Mouse (Mus musculus) megakaryocyte, embryonic 14.5 days (primary cell): ENCODE measurements around the gene 3300002I08Rik.

ENCODE experiments used
- FLI1 ChIP-seq: IDR thresholded peaks from 2 replicates; pipeline ENCODE4 v1.6.1; 2012; ENCODE audit warnings: low read length, inconsistent platforms, mixed read lengths
- GATA1 ChIP-seq: IDR thresholded peaks from 3 replicates; pipeline ENCODE4 v1.6.1; 2012; ENCODE audit warnings: mixed read lengths, low read length, inconsistent platforms, borderline replicate concordance

DNA sequence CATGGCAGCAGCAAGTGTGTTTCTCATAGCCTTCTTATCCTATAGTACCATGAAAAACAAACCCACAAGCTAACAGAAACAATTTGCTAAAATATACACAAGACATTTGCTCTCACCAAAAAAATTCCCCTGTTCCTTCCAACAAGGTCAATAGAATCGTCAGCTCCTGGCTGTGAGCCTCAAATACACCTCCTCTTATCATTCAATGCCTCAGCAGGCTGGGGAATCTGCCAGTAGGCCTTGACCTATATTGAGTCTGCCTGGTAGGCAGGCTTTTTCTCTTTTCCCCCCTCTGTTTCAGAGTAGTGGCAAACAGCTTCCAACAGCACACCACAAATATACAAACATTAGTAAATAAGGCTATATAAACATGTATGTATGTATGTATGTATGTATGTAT lies 63.5 kb downstream of the 3300002I08Rik start:
- TF ChIP-seq GATA1, result no peak
- no peak for TF ChIP-seq FLI1
